In genomic region chr6:129623735-129624134, GRCm38 (mm10) we compare ENCODE assay signal across 27 mouse cellular contexts. TPM values are rescaled to one million over a fixed set of nuclear protein-coding genes. Genes with fewer than 3 reads are reported as not detected.
A peak's percentile ranks its signal among the peaks of the same experiment; 100 is the strongest.
DNase-seq lines count a peak whose midpoint lies in the region; ATAC-seq and TF ChIP-seq lines count a peak whose summit lies in the region.
"Had no signal": no experiment of that assay in that cellular context is flagged by ENCODE, and none has a peak within 500 bp of the region (broad histone marks: within the 10 kb centered on the region; RNA-seq: fewer than 3 reads in every experiment).

Klrk1 (minus strand) TSS chr6:129623864.

- no peaks in the 10 kb centered on the region for H3K9me3 ChIP-seq in CH12.LX (replicated peaks; ENCODE audit: low read length)
- no peaks in the 10 kb centered on the region for H3K9me3 ChIP-seq in forebrain, embryonic 10.5 days
- H3K9me3 ChIP-seq: embryonic facial prominence, embryonic 12.5 days; embryonic facial prominence, embryonic 15.5 days; forebrain, embryonic 12.5 days; forebrain, embryonic 15.5 days; G1E; heart, embryonic 10.5 days; heart, embryonic 13.5 days had no signal

- no peak for TF ChIP-seq CTCF in CH12.LX (conservative IDR thresholded peaks at IDR 0.05 in 1 of 2, IDR thresholded peaks at IDR 0.05 in 1 of 2; ENCODE audit: low read depth in 2 of 2, low read length in 2 of 2)

- TF ChIP-seq RAD21 in CH12.LX (IDR thresholded peaks at IDR 0.05; ENCODE audit: low read depth, low read length) = no peak

- TF ChIP-seq EP300 in CH12.LX (IDR thresholded peaks at IDR 0.05; ENCODE audit: low read length) = no peak

- H3K4me3 ChIP-seq in CH12.LX (replicated peaks in 1 of 3; ENCODE audit: low read depth in 2 of 3, low read length in 2 of 3, poor library complexity in 1 of 3) = no peak within 1 kb of the TSS
- no peak within 1 kb of the TSS for H3K4me3 ChIP-seq in forebrain, embryonic 10.5 days
- H3K4me3 ChIP-seq: embryonic facial prominence, embryonic 12.5 days; embryonic facial prominence, embryonic 15.5 days; forebrain, embryonic 12.5 days; forebrain, embryonic 15.5 days; heart, adult 2 months; heart, embryonic 10.5 days; heart, embryonic 13.5 days had no signal

- dilution Hi-C loops in CH12.LX (cut with MboI; ENCODE audit: extremely low pct_ligation_motif_present, extremely low pct_unique_long_range_greater_than_20kb, low sequenced_read_pairs) = no loop called here

- H3K27ac ChIP-seq in CH12.LX (ENCODE audit: insufficient read depth, low read depth) = no peak within 1 kb of the TSS
- no peak within 1 kb of the TSS for H3K27ac ChIP-seq in forebrain, embryonic 10.5 days
- H3K27ac ChIP-seq: embryonic facial prominence, embryonic 12.5 days; embryonic facial prominence, embryonic 15.5 days; forebrain, embryonic 12.5 days; forebrain, embryonic 15.5 days; heart, adult 2 months; heart, embryonic 10.5 days; heart, embryonic 13.5 days; hindbrain, embryonic 14.5 days; hindbrain, postnatal 0 days had no signal

- peak; percentile 44 for DNase-seq in 416B (ENCODE audit: low read depth)
- DNase-seq in CH12.LX (ENCODE audit: extremely low read depth) = peak; percentile 2
- DNase-seq in natural killer cell, adult 2 months (ENCODE audit: low spot score in 2 of 2) = peak; percentile 33 to 68
- DNase-seq in layer of hippocampus, adult 18-20 months (ENCODE audit: low spot score in 2 of 2) = no peak
- DNase-seq in cerebellum, postnatal 14 days = no peak
- DNase-seq in forebrain, embryonic 10.5 days (ENCODE audit: extremely low spot score, low spot score) = no peak
- DNase-seq: adrenal gland, postnatal 10 days; adrenal gland, postnatal 36 days; cerebellum, adult 18-20 months; cerebellum, adult 9-11 months; gastrocnemius, postnatal 25 days; heart, adult 2 months; heart, postnatal 14 days; heart, postnatal 4 days had no signal

- 82% methylated on average over 4 of the region's 4 CpGs for WGBS in forebrain, embryonic 10.5 days

- H3K4me1 ChIP-seq in CH12.LX (ENCODE audit: control insufficient read depth in 1 of 2, insufficient read depth in 2 of 2) = no peaks in the 10 kb centered on the region
- no peaks in the 10 kb centered on the region for H3K4me1 ChIP-seq in forebrain, embryonic 10.5 days
- H3K4me1 ChIP-seq: embryonic facial prominence, embryonic 12.5 days; embryonic facial prominence, embryonic 15.5 days; forebrain, embryonic 12.5 days; forebrain, embryonic 15.5 days; heart, embryonic 10.5 days; heart, embryonic 13.5 days had no signal

- in situ Hi-C loops in CH12.LX (cut with MboI; ENCODE audit: low pct_ligation_motif_present, low pct_unique_long_range_greater_than_20kb, low sequenced_read_pairs) = no loop called here

- no peaks in the 10 kb centered on the region for H3K36me3 ChIP-seq in CH12.LX (replicated peaks in 1 of 2; ENCODE audit: control insufficient read depth in 1 of 2, insufficient read depth in 1 of 2, low read length in 1 of 2)
- no peaks in the 10 kb centered on the region for H3K36me3 ChIP-seq in forebrain, embryonic 10.5 days (replicated peaks)
- H3K36me3 ChIP-seq: embryonic facial prominence, embryonic 12.5 days; embryonic facial prominence, embryonic 15.5 days; forebrain, embryonic 12.5 days; forebrain, embryonic 15.5 days; G1E; heart, embryonic 10.5 days; heart, embryonic 13.5 days had no signal

- peak; percentile 86 for ATAC-seq in megakaryocyte, adult 5-6 weeks (ENCODE audit: poor library complexity, severe bottlenecking)
- ATAC-seq: forebrain, embryonic 15.5 days; hindbrain, postnatal 0 days; inflammation-experienced regulatory T-cells, adult 6 months; Patski had no signal

- H3K4me2 ChIP-seq in CH12.LX (ENCODE audit: insufficient read depth, low read depth, poor library complexity, severe bottlenecking) = 0 out of 2 replicates have a peak within 1 kb of the TSS, but pooled peaks have one; percentile 13
- H3K4me2 ChIP-seq: embryonic facial prominence, embryonic 12.5 days; embryonic facial prominence, embryonic 15.5 days; forebrain, embryonic 12.5 days; forebrain, embryonic 15.5 days; heart, embryonic 13.5 days; hindbrain, embryonic 14.5 days had no signal

- H3K9ac ChIP-seq in CH12.LX (ENCODE audit: insufficient read depth, low read depth) = no peak within 1 kb of the TSS
- H3K9ac ChIP-seq: embryonic facial prominence, embryonic 12.5 days; embryonic facial prominence, embryonic 15.5 days; forebrain, embryonic 12.5 days; forebrain, embryonic 15.5 days; heart, embryonic 13.5 days; hindbrain, embryonic 14.5 days had no signal

- no peaks in the 10 kb centered on the region for H3K27me3 ChIP-seq in CH12.LX (replicated peaks)
- H3K27me3 ChIP-seq in forebrain, embryonic 10.5 days (ENCODE audit: poor library complexity, severe bottlenecking) = no peaks in the 10 kb centered on the region
- H3K27me3 ChIP-seq: embryonic facial prominence, embryonic 12.5 days; embryonic facial prominence, embryonic 15.5 days; forebrain, embryonic 12.5 days; forebrain, embryonic 15.5 days; heart, embryonic 13.5 days had no signal

- no peak for TF ChIP-seq POLR2A in CH12.LX (IDR thresholded peaks at IDR 0.05; ENCODE audit: low read depth, low read length)

- no peaks in the 10 kb centered on the region for H3K79me2 ChIP-seq in CH12.LX (replicated peaks; ENCODE audit: control insufficient read depth, extremely low read depth, insufficient read depth, poor library complexity, severe bottlenecking)

TF ChIP-seq in CH12.LX, 34 proteins besides CTCF, POLR2A, EP300 and RAD21:
- no peak for TF ChIP-seq SIN3A (IDR thresholded peaks at IDR 0.05; ENCODE audit: low read length)
- no peak for TF ChIP-seq ETS1 (conservative IDR thresholded peaks at IDR 0.05; ENCODE audit: low read depth, low read length)
- TF ChIP-seq RCOR1 (conservative IDR thresholded peaks at IDR 0.05; ENCODE audit: low read depth, low read length) = no peak
- no peak for TF ChIP-seq TCF12 (IDR thresholded peaks at IDR 0.05; ENCODE audit: low read depth, low read length)
- no peak for TF ChIP-seq KAT2A (IDR thresholded peaks at IDR 0.05; ENCODE audit: insufficient replicate concordance, low read length)
- no peak for TF ChIP-seq MEF2A (IDR thresholded peaks at IDR 0.05; ENCODE audit: borderline replicate concordance, low read depth, low read length)
- TF ChIP-seq JUND (conservative IDR thresholded peaks at IDR 0.05; ENCODE audit: low read depth, low read length) = no peak
- no peak for TF ChIP-seq UBTF (IDR thresholded peaks at IDR 0.05; ENCODE audit: low read depth, low read length)
- TF ChIP-seq USF1 (IDR thresholded peaks at IDR 0.05; ENCODE audit: low read depth, low read length) = no peak
- no peak for TF ChIP-seq ZNF384 (IDR thresholded peaks at IDR 0.05; ENCODE audit: low read depth, low read length)

RNA-seq across cellular contexts. Expression of gene Klrk1, which starts in this region (rescaled TPM):
- total RNA-seq in CH12.LX (2012; rRNA removed) (not detected in 2 replicates), CH12.LX (2014; rRNA removed) (not detected in 2 replicates)
- polyA plus RNA-seq in CH12.LX (2012; ENCODE audit: insufficient read length, low read depth) = not detected in 2 replicates
- total RNA-seq in megakaryocyte, adult 5-6 weeks (2015) = 22.0 and 28.7 TPM in 2 replicates
- 19.9 and 34.0 TPM in 2 replicates for total RNA-seq in megakaryocyte, adult 5-6 weeks (2017)
- not detected for total RNA-seq in layer of hippocampus, adult 18-20 months (2021)
- 0.07 and 0.17 TPM in 2 replicates for polyA plus RNA-seq in forebrain, embryonic 10.5 days (2016; fragmentation: Nextera tagmentation; extraction: Ambion mirVana)
- total RNA-seq: gastrocnemius, adult 8-10 months; gastrocnemius, postnatal 25 days; heart, adult 2 months; heart, postnatal 14 days; hindbrain, postnatal 0 days had no signal
- polyA plus RNA-seq: G1E; heart, embryonic 13.5 days; Patski had no signal

Comparison
In these comparisons a context has a peak if more than half of its experiments do, and no peak if none do; other contexts are left out.
1. RNA of gene Klrk1 (total RNA-seq): 19.9 to 34.0 TPM in megakaryocyte, adult 5-6 weeks; not detected in CH12.LX and not detected in layer of hippocampus, adult 18-20 months; every median in the first group is over 10 times any median in the second.
2. Peak in DNase-seq and H3K4me2 ChIP-seq in CH12.LX; RNA of the gene not detected or under 1 TPM.
3. DNase-seq: peak in 416B (single experiment) and natural killer cell, adult 2 months (2 of 2); none in layer of hippocampus, adult 18-20 months (0 of 2), cerebellum, postnatal 14 days (0 of 2) and forebrain, embryonic 10.5 days (single experiment).